Mouse (Mus musculus): Measurements from ENCODE around the gene Sirt6. TPM values are rescaled to one million over a fixed set of nuclear protein-coding genes. Genes with fewer than 3 reads are reported as not detected.

Sirt6 gene
- total RNA-seq (2023): 10 to 100 TPM; 13.2 to 14.2 TPM

DNA sequence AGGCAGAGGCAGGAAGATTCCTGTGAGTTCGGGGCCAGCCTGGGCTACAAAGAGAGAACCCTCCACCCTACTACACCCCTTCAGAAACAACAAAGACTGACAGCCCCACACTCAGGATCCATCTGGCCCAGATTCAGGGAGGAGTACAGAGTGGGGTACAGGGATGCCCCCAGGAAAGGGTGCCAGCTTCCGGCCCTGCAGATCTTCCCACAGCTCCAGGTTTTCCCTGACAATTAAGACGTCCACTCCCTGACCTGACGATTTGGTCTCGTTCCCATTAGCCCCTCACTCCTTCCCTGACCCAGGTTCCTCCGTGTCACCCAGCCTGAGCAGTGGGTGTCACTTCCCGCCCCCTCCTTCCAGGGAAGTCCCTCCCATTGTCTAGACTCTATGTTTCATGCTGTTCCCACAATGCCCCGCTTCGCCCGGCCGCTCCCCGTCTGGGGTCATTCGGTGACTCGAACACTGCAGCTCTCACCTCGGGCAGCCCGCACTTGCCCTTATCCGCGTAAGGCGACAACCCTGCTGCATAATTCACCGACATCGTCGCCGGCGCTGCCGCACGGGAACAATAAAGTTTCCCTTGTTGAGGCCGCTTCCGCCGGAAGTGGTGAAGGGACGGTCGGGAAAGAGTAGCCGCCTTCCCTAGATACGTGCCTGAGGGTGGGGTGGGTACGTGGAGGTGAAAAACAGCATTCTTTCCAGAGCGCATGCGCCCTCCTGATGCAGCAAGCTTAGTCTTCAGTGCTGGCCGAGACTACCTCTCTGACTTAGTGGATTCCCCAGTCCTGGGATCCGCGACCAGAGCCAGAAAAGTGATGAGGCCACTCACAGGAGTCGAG lies at the start of gene Sirt6:
Gene Sirt6 (minus strand): TSS at position 804 of the 842 bp plus-strand sequence.

DNA sequence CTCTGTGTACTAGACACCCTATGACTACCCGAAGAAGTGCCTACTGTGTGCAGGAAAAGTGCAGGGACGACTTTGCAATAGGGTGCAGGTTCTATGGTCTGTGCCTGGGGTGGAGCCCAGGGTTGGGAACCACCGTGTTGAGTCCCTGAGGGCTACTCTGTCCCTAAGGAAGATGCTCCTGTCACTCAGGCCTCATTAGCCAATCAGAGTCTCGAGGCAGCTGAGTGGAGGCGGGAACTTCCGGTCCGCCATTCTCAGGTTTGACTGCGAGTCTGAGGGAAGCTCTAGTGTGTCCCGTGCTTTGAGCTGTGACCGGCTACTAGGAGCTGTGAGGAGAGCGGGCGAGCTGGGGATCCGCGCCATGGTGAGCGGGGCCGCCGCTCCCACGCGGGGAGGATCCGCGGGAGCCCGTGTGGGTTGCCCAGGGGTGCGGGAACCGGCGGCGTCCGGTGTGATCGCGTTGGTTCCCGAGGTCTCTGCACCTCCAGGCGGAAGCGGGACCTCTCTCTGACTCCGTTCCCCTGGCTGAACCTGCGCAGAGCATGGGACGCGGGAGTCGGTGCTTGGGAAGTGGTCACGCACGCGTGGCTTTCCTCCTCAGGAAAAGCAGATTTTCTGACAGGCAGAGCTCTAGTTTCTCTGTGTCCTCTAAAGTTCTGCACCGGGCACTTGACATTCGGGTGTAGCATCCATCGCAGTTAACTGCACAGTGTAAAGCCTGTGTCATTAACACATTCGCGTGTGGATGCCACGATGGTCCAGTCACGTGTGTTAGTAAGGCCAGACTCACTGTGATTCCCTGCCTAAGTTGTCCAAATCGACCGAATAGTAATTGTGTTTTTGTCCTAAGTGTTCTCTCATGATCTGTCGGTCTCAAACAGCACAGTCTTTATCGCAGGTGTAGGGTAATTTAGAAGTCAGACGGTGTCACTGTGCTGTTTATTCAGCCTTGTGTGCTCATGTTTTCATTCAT lies 21.5 kb upstream of the Sirt6 start, which contains the start of gene Gm10778:
Gene Gm10778 (plus strand): TSS at position 257 of the 973 bp plus-strand sequence.

DNA sequence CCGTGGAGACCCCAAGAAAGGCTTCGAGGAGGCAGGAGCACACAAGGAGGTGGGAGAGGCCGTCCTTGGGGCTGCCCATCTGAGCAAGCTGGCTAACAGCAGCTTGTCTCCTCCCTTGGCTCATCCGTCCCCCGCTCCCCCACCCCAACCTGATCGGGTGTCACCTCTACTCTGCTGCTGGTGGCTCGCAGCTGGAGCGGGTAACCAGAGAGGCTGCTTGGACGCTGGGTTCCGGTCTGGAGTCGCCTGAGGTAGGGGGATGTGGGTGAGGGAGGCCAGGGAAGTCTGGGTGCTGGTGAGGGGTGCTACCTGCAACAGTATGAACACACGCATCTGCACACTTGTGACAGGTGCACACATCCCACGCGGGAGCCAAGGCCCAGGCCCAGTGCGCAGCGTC lies 793 bp upstream of the Sirt6 start, which contains the start of gene Ankrd24:
Gene Ankrd24 (plus strand): TSS at position 151 of the 400 bp plus-strand sequence.

DNA sequence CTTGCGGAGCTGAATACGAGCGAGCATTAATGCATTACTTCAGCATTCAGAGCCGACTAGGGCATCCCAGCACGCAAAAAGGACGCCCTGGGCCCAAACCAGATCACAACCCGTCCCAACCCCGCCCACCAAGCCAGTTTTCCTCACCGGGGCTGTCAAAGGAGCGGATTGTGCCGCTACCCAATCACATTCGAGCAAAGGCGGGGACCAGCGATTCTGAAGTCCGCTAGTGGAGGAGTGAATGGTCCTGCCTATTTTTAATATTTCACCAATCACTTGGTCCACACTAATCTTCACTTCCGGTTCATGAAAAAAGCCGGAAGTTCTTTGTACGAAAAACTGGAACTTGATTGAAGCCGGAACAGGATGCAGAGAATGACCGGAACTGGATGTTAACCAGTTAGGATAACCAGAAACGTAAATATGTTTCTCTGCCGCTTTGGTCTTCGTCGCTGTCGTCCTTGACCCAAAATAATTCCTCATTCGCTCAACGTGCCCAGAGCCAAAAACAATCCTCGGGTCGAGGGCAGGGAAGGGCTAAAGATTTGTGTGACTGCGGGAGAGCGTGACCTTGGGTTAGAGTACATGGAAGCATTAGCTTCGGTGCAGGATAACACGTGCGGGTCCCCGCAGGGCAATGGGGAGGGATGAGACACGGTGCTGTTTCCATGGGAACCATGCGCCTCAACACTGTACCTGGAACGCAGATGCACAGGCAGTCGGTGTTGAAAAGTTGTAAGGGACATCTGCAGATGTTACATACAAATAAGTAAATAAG lies 21.4 kb downstream of the Sirt6 start, which contains the start of gene BC025920:
Gene BC025920 (plus strand): TSS at position 297 of the 778 bp plus-strand sequence.

DNA sequence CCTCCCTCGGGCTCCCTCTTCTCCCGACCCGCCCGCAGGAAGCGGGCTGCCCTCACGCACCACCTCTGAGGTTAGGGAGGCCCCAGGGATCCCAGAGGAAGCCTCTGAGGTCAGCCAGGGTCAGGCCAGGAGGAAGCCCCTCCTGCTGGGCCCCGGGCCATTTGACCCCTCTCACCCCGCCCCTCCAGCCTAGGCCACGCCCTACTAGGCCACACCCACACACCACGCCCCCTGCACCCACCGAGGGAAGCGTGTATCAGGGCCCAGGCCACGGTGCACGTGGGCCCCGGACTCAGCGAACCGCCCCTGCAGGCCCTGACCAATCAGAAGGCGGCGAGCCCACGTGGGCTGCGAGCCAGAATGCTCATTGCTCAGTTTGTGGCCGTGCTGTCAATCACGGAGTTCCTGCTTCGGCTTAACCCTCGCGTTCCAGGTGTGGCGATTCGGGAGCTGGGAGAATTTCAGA lies 26.8 kb downstream of the Sirt6 start, which contains the start of gene Tle6:
Gene Tle6 (minus strand): TSS at position 336 of the 466 bp plus-strand sequence.

DNA sequence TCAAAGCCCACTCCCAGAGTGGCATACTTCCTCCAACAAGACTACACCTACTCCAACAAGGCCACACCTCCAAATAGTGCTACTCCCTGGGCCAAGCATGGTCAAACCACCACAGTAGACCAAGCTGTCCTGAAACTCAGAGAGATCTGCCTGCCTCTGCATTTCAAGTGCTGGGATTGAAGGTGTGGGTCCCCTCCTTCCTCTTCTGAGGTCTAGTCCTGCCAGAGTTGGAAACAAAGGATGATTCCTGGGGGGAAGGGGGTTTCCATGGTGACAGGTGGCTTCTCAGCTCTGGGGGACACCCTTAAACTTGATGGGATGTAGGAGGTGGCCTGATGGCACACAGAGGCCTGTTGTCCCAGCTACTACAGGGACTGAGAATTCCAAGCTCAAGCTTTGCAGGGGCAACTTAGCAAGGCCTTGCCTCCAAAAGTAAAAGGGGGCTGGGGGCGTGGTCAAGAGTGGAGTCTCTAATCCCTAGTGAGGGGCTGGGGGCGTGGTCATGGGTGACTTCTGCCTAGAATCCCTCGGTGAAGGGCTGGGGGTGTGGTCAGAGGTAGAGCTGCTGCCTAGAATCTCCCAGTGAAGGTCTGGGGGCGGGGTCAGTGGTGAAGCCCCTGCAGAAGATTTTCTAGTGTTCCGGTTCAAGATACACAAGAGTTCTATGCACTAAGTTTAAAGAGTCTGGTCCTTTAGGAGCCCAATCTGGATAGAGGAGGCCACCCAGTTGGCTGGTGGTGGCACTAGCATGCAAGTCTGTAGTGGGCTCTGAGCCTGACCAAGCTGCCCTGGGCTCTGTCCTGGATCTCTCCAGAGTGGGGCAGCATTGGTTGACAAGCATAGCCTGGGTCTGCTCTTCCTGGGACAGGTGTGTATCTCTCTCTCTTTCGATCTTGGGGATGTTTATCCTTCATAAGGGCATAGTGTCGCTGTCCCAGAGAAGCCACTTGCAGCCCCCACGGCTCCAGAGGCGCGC lies 53.2 kb downstream of the Sirt6 start, which contains the start of gene Tle2:
Gene Tle2 (plus strand): TSS at position 481 of the 976 bp plus-strand sequence.

Other genes with a start within 250 kb of the Sirt6 start
- gene Fzr1, start 249.3 kb downstream of the Sirt6 start, total RNA-seq (2023): 10 to 100 TPM; 49.9 to 55.8 TPM
- gene Dohh, start 243.4 kb downstream of the Sirt6 start, total RNA-seq (2023): 10 to 100 TPM; 16.9 to 19.6 TPM
- gene Gm48551, start 243.3 kb downstream of the Sirt6 start, total RNA-seq (2023): 1 to 10 TPM in 1 of 2 experiments, under 1 TPM in 1; 0.35 to 1.0 TPM
- gene Gm48552, start 238.8 kb downstream of the Sirt6 start, total RNA-seq (2023): not detected
- gene Smim24, start 234.7 kb downstream of the Sirt6 start, total RNA-seq (2023): 1 to 10 TPM; 5.6 to 9.3 TPM
- gene Nfic, start 172.2 kb downstream of the Sirt6 start, total RNA-seq (2023): 10 to 100 TPM; 59.7 to 65.2 TPM
- under 1 TPM in 1 of 2 experiments, not detected in 1; 0.46 TPM for gene Celf5, start 145.1 kb downstream of the Sirt6 start, total RNA-seq (2023)
- 100 to 1,000 TPM; 112 to 133 TPM for gene Ncln, start 131.4 kb downstream of the Sirt6 start, total RNA-seq (2023)
- gene S1pr4, start 127.7 kb downstream of the Sirt6 start, total RNA-seq (2023): 10 to 100 TPM; 68.9 to 87.5 TPM
- 10 to 100 TPM; 36.8 to 37.6 TPM for gene Gna15, start 103.6 kb downstream of the Sirt6 start, total RNA-seq (2023)
- 10 to 100 TPM in 1 of 2 experiments, 1 to 10 TPM in 1; 9.7 to 13.9 TPM for gene Gna11, start 82.6 kb downstream of the Sirt6 start, total RNA-seq (2023)
- 100 to 1,000 TPM; 319 to 329 TPM for gene Aes, start 68.3 kb downstream of the Sirt6 start, total RNA-seq (2023)
- 1 to 10 TPM; 1.1 to 1.9 TPM for gene Tle2, start 53.2 kb downstream of the Sirt6 start, total RNA-seq (2023)
- gene Tle6, start 26.7 kb downstream of the Sirt6 start, total RNA-seq (2023): 1 to 10 TPM; 3.0 to 4.4 TPM
- gene BC025920, start 21.5 kb downstream of the Sirt6 start, total RNA-seq (2023): 1 to 10 TPM; 1.0 to 1.3 TPM
- gene Ankrd24, start 743 bp upstream of the Sirt6 start, total RNA-seq (2023): 1 to 10 TPM; 1.1 to 1.6 TPM
- 1 to 10 TPM; 1.0 to 1.2 TPM for gene Gm10778, start 21.3 kb upstream of the Sirt6 start, total RNA-seq (2023)
- gene Zfp433, start 77.0 kb upstream of the Sirt6 start, total RNA-seq (2023): 1 to 10 TPM; 3.5 to 5.1 TPM
- 1 to 10 TPM in 1 of 2 experiments, not detected in 1; 1.2 TPM for gene Gm3055, start 143.4 kb upstream of the Sirt6 start, total RNA-seq (2023)
- gene Gm4767, start 184.4 kb upstream of the Sirt6 start, total RNA-seq (2023): 1 to 10 TPM in 1 of 2 experiments, under 1 TPM in 1; 0.69 to 1.5 TPM
- gene Gm32687, start 236.1 kb upstream of the Sirt6 start, total RNA-seq (2023): 1 to 10 TPM in 1 of 2 experiments, under 1 TPM in 1; 0.93 to 1.2 TPM

Measured in neutrophil, adult 59 days (primary cell).